Mouse (Mus musculus): Measurements from ENCODE around the gene Fbxo7.

GRCm38 (mm10) chr10:86100281-86100851 lies 78.6 kb downstream of the Fbxo7 start:
- TF ChIP-seq GATA1 (IDR thresholded peaks at IDR 0.05; ENCODE audit: borderline replicate concordance, low read length) (no peak), FLI1 (IDR thresholded peaks at IDR 0.05; ENCODE audit: low read length) (no peak)

Data from megakaryocyte, embryonic 14.5 days (primary cell).